Comparison of ENCODE assay signal across 18 mouse cellular contexts in genomic region chr5:134672198-134672516, GRCm38 (mm10). TPM values are rescaled to one million over a fixed set of nuclear protein-coding genes. Genes with fewer than 3 reads are reported as not detected.
DNase-seq lines count a peak whose midpoint lies in the region; ATAC-seq lines count a peak whose summit lies in the region.
"Had no signal": no experiment of that assay in that cellular context is flagged by ENCODE, and none has a peak within 500 bp of the region (broad histone marks: within the 10 kb centered on the region; RNA-seq: fewer than 3 reads in every experiment).

No protein-coding gene starts in this region.

- DNase-seq in midbrain, embryonic 11.5 days (ENCODE audit: low spot score, missing footprints) = no peak
- DNase-seq in spleen, postnatal 10 days (ENCODE audit: low spot score in 2 of 2) = no peak
- no peak for DNase-seq in layer of hippocampus, adult 9-11 months
- DNase-seq: gastrocnemius, adult 2 months; heart, postnatal 4 days; kidney, adult 18-20 months; kidney, postnatal 10 days; lung, postnatal 14 days; thymus, postnatal 25 days had no signal

- peaks cover 37% of the 10 kb centered on the region for H3K4me1 ChIP-seq in forebrain, embryonic 12.5 days
- H3K4me1 ChIP-seq in forebrain, embryonic 16.5 days (replicated peaks; ENCODE audit: control insufficient read depth, insufficient read depth, low read length) = peaks cover 16% of the 10 kb centered on the region
- peaks cover 42% of the 10 kb centered on the region for H3K4me1 ChIP-seq in megakaryocyte, embryonic 14.5 days
- peaks cover 25% of the 10 kb centered on the region for H3K4me1 ChIP-seq in midbrain, embryonic 11.5 days (ENCODE audit: control insufficient read depth, insufficient read depth, low read length)
- H3K4me1 ChIP-seq in neural tube, embryonic 14.5 days (ENCODE audit: control insufficient read depth, insufficient read depth, low read length) = peaks cover 24% of the 10 kb centered on the region

- H3K9me3 ChIP-seq in forebrain, embryonic 12.5 days = no peaks in the 10 kb centered on the region
- H3K9me3 ChIP-seq in forebrain, embryonic 16.5 days (ENCODE audit: control insufficient read depth, low read length) = no peaks in the 10 kb centered on the region
- no peaks in the 10 kb centered on the region for H3K9me3 ChIP-seq in megakaryocyte, embryonic 14.5 days
- no peaks in the 10 kb centered on the region for H3K9me3 ChIP-seq in midbrain, embryonic 11.5 days (ENCODE audit: control insufficient read depth, low read length)
- no peaks in the 10 kb centered on the region for H3K9me3 ChIP-seq in neural tube, embryonic 14.5 days (ENCODE audit: control insufficient read depth, low read length)
- H3K9me3 ChIP-seq: embryonic facial prominence, embryonic 15.5 days; limb, embryonic 12.5 days had no signal

- 93% methylated on average over 1 of the region's 1 CpGs for WGBS in forebrain, embryonic 12.5 days
- WGBS in forebrain, embryonic 16.5 days = 94% methylated on average over 1 of the region's 1 CpGs
- 85% methylated on average over 1 of the region's 1 CpGs for WGBS in midbrain, embryonic 11.5 days
- WGBS in neural tube, embryonic 14.5 days = 57% methylated on average over 1 of the region's 1 CpGs

- peaks cover 35% of the 10 kb centered on the region for H3K36me3 ChIP-seq in forebrain, embryonic 12.5 days (replicated peaks)
- peaks cover 11% of the 10 kb centered on the region for H3K36me3 ChIP-seq in forebrain, embryonic 16.5 days (ENCODE audit: control insufficient read depth, insufficient read depth)
- H3K36me3 ChIP-seq in megakaryocyte, embryonic 14.5 days (replicated peaks; ENCODE audit: low read length) = peaks cover 75% of the 10 kb centered on the region
- peaks cover 5% of the 10 kb centered on the region; the same call in 1 of the 2 replicates for H3K36me3 ChIP-seq in midbrain, embryonic 11.5 days (ENCODE audit: control insufficient read depth, insufficient read depth, low read length)
- H3K36me3 ChIP-seq in neural tube, embryonic 14.5 days (ENCODE audit: control insufficient read depth, insufficient read depth, low read length) = peaks cover 35% of the 10 kb centered on the region

- H3K9ac ChIP-seq in forebrain, embryonic 12.5 days = no peak overlapping the region
- H3K9ac ChIP-seq in forebrain, embryonic 16.5 days (replicated peaks; ENCODE audit: low read depth, low read length) = no peak overlapping the region
- 0 out of 2 replicates have a peak overlapping the region, but pooled peaks have one; percentile 16 for H3K9ac ChIP-seq in midbrain, embryonic 11.5 days (ENCODE audit: low read length)
- no peak overlapping the region for H3K9ac ChIP-seq in neural tube, embryonic 14.5 days (replicated peaks; ENCODE audit: low read depth, low read length)
- H3K9ac ChIP-seq: embryonic facial prominence, embryonic 15.5 days; limb, embryonic 12.5 days; liver, embryonic 14.5 days had no signal

- H3K27me3 ChIP-seq in forebrain, embryonic 12.5 days = no peaks in the 10 kb centered on the region
- H3K27me3 ChIP-seq in forebrain, embryonic 16.5 days (replicated peaks; ENCODE audit: control insufficient read depth, insufficient read depth, low read length) = no peaks in the 10 kb centered on the region
- no peaks in the 10 kb centered on the region for H3K27me3 ChIP-seq in megakaryocyte, embryonic 14.5 days (replicated peaks)
- no peaks in the 10 kb centered on the region for H3K27me3 ChIP-seq in midbrain, embryonic 11.5 days (ENCODE audit: control insufficient read depth, insufficient read depth, low read length)
- no peaks in the 10 kb centered on the region for H3K27me3 ChIP-seq in neural tube, embryonic 14.5 days (ENCODE audit: control insufficient read depth, insufficient read depth, low read length)
- H3K27me3 ChIP-seq: embryonic facial prominence, embryonic 15.5 days; limb, embryonic 12.5 days had no signal

- H3K27ac ChIP-seq in forebrain, embryonic 12.5 days = peak overlapping the region; percentile 62
- no peak overlapping the region for H3K27ac ChIP-seq in forebrain, embryonic 16.5 days (ENCODE audit: low read length)
- no peak overlapping the region; the same call in 1 of the 2 replicates for H3K27ac ChIP-seq in midbrain, embryonic 11.5 days (ENCODE audit: low read depth, low read length)
- peak overlapping the region; percentile 75 for H3K27ac ChIP-seq in neural tube, embryonic 14.5 days (ENCODE audit: low read depth, low read length)
- H3K27ac ChIP-seq: embryonic facial prominence, embryonic 15.5 days; left cerebral cortex, adult 2 months; limb, embryonic 12.5 days; liver, embryonic 14.5 days had no signal

- H3K4me2 ChIP-seq in forebrain, embryonic 12.5 days = no peak overlapping the region
- no peak overlapping the region for H3K4me2 ChIP-seq in forebrain, embryonic 16.5 days (ENCODE audit: low read length)
- no peak overlapping the region for H3K4me2 ChIP-seq in midbrain, embryonic 11.5 days
- H3K4me2 ChIP-seq in neural tube, embryonic 14.5 days (ENCODE audit: low read depth, low read length) = no peak overlapping the region
- H3K4me2 ChIP-seq: embryonic facial prominence, embryonic 15.5 days; limb, embryonic 12.5 days had no signal

- no peak overlapping the region for H3K4me3 ChIP-seq in forebrain, embryonic 12.5 days (replicated peaks)
- H3K4me3 ChIP-seq in forebrain, embryonic 16.5 days (replicated peaks; ENCODE audit: low read length) = no peak overlapping the region
- peak overlapping the region; percentile 57 for H3K4me3 ChIP-seq in megakaryocyte, embryonic 14.5 days (replicated peaks)
- H3K4me3 ChIP-seq in midbrain, embryonic 11.5 days (ENCODE audit: low read depth, low read length) = no peak overlapping the region
- no peak overlapping the region for H3K4me3 ChIP-seq in neural tube, embryonic 14.5 days (ENCODE audit: low read depth, low read length)
- H3K4me3 ChIP-seq: embryonic facial prominence, embryonic 15.5 days; gastrocnemius, adult 2 months; left cerebral cortex, adult 2 months; limb, embryonic 12.5 days had no signal

- ATAC-seq in forebrain, embryonic 12.5 days (ENCODE audit: low FRiP score) = no peak
- ATAC-seq in forebrain, embryonic 16.5 days = no peak
- ATAC-seq in megakaryocyte, adult 5-6 weeks (ENCODE audit: poor library complexity, severe bottlenecking) = no peak
- no peak for ATAC-seq in midbrain, embryonic 11.5 days (ENCODE audit: low FRiP score)
- no peak for ATAC-seq in neural tube, embryonic 14.5 days (ENCODE audit: low read depth)

RNA-seq across cellular contexts. Expression of gene Limk1, which starts 16.2 kb away (rescaled TPM):
- 14.5 and 17.3 TPM in 2 replicates for polyA plus RNA-seq in forebrain, embryonic 12.5 days (2016; fragmentation: Nextera tagmentation; extraction: Ambion mirVana)
- 15.2 and 19.0 TPM in 2 replicates for polyA plus RNA-seq in forebrain, embryonic 16.5 days (2015; fragmentation: Nextera tagmentation; extraction: Ambion mirVana)
- polyA plus RNA-seq in megakaryocyte, embryonic 14.5 days (2012; ENCODE audit: insufficient read depth, low replicate concordance) = 54.8 and 104 TPM in 2 replicates
- total RNA-seq in megakaryocyte, adult 5-6 weeks (2015) = 9.5 and 11.8 TPM in 2 replicates
- total RNA-seq in megakaryocyte, adult 5-6 weeks (2017) = 7.5 and 8.3 TPM in 2 replicates
- 8.4 and 9.1 TPM in 2 replicates for polyA plus RNA-seq in midbrain, embryonic 11.5 days (2014; fragmentation: Nextera tagmentation; extraction: Ambion mirVana)
- 23.2 and 28.0 TPM in 2 replicates for polyA plus RNA-seq in neural tube, embryonic 14.5 days (2014; fragmentation: Nextera tagmentation; extraction: Ambion mirVana)

RNA-seq across cellular contexts. Expression of gene Eif4h, which starts 32.9 kb away (rescaled TPM):
- polyA plus RNA-seq in forebrain, embryonic 12.5 days (2016; fragmentation: Nextera tagmentation; extraction: Ambion mirVana) = 459 and 466 TPM in 2 replicates
- polyA plus RNA-seq in forebrain, embryonic 16.5 days (2015; fragmentation: Nextera tagmentation; extraction: Ambion mirVana) = 405 and 411 TPM in 2 replicates
- polyA plus RNA-seq in megakaryocyte, embryonic 14.5 days (2012; ENCODE audit: insufficient read depth, low replicate concordance) = 58.4 and 156 TPM in 2 replicates
- 160 and 176 TPM in 2 replicates for total RNA-seq in megakaryocyte, adult 5-6 weeks (2015)
- 191 and 197 TPM in 2 replicates for total RNA-seq in megakaryocyte, adult 5-6 weeks (2017)
- 421 and 442 TPM in 2 replicates for polyA plus RNA-seq in midbrain, embryonic 11.5 days (2014; fragmentation: Nextera tagmentation; extraction: Ambion mirVana)
- 334 and 344 TPM in 2 replicates for polyA plus RNA-seq in neural tube, embryonic 14.5 days (2014; fragmentation: Nextera tagmentation; extraction: Ambion mirVana)

RNA-seq across cellular contexts. Expression of gene Lat2, which starts 57.3 kb away (rescaled TPM):
- polyA plus RNA-seq in forebrain, embryonic 12.5 days (2016; fragmentation: Nextera tagmentation; extraction: Ambion mirVana) = 3.2 and 4.8 TPM in 2 replicates
- polyA plus RNA-seq in forebrain, embryonic 16.5 days (2015; fragmentation: Nextera tagmentation; extraction: Ambion mirVana) = 3.0 and 5.3 TPM in 2 replicates
- polyA plus RNA-seq in megakaryocyte, embryonic 14.5 days (2012; ENCODE audit: insufficient read depth, low replicate concordance) = 16.9 and 67.9 TPM in 2 replicates
- 87.7 and 91.1 TPM in 2 replicates for total RNA-seq in megakaryocyte, adult 5-6 weeks (2015)
- 109 and 115 TPM in 2 replicates for total RNA-seq in megakaryocyte, adult 5-6 weeks (2017)
- polyA plus RNA-seq in midbrain, embryonic 11.5 days (2014; fragmentation: Nextera tagmentation; extraction: Ambion mirVana) = 1.5 and 1.6 TPM in 2 replicates
- 3.6 and 4.4 TPM in 2 replicates for polyA plus RNA-seq in neural tube, embryonic 14.5 days (2014; fragmentation: Nextera tagmentation; extraction: Ambion mirVana)

Comparison
In these comparisons a context has a peak if more than half of its experiments do, and no peak if none do; other contexts are left out.
1. H3K27ac ChIP-seq: peak in forebrain, embryonic 12.5 days (single experiment) and neural tube, embryonic 14.5 days (single experiment); none in forebrain, embryonic 16.5 days (single experiment) and midbrain, embryonic 11.5 days (single experiment).